Mouse (Mus musculus) WW6 (cell line): ENCODE measurements around the gene Lap3.

Source experiments
- DNase-seq: peaks from one replicate; pipeline ENCODE4 v3.0.0-alpha.2; 2013; ENCODE audit warnings: low read depth, low spot score

Lap3 gene

DNA sequence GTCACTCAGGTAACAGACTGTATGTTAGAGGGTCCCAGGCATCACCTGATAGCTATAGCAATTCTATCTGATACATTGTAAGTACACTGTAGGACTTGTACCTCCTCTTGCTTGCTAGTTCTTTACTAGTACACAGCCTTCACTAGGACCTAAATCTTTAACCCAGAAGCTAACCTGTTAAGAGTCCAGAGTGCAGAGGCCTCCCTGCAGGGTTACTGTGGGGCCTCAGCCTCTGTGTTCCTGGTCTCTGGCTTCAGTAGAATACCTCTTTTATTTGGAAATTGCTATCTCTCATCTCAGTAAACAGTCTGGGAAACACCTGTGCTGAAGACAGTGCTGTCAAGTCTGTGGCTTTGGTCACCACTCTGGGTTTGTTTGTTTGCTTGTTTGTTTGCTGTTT, 2.9 kb downstream of the Lap3 start:
- no peak for DNase-seq

DNA sequence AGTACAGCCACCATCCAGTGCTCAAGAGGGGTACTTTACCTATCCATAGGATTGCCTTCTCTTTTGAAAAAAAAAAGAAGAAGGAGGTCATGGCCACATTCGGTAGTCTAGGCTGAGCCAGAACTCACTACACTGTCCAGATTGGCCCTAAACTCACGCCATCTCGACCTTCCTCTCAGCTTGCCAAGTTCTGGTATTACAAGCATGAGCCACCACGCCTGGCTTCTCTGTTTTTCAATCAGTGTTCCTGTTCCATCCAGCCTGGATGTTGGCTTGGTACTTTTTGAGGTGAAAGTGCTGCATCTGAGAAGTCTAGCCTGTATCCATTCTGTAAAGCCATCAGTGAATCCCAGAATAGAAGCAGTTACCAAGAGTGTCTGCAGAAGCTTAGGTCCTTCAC, 3.3 kb downstream of the Lap3 start:
- DNase-seq = no peak

- DNase-seq = no peak
Measured at GRCm38 (mm10) chr5:45496930-45497550, 3.9 kb downstream of the Lap3 start.

DNA sequence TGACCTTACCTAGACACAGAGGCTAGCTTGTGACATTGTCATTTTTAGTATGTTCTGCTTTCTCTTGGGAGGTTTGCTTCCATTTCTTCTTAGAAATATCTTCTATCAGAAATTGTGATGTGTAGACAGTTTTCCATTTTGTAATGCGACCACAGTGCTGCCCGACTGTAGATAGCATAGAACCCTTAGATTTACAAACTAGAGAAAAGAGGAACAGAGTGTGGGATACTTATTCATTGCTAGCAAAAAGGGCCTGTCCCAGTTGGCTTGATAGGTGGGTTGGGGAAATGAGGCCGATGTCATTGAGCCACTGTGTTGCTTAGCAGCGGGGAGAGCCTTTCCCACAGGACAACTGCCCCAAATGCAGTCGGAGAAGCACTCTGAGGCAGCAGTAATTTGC, 4.4 kb downstream of the Lap3 start:
- no peak for DNase-seq

- no peak for DNase-seq
Measured at GRCm38 (mm10) chr5:45510071-45510470, 16.9 kb downstream of the Lap3 start.

GRCm38 (mm10) chr5:45512908-45513307, 19.7 kb downstream of the Lap3 start:
- no peak for DNase-seq

- no peak for DNase-seq
Measured at GRCm38 (mm10) chr5:45513511-45513910, 20.3 kb downstream of the Lap3 start.

DNA sequence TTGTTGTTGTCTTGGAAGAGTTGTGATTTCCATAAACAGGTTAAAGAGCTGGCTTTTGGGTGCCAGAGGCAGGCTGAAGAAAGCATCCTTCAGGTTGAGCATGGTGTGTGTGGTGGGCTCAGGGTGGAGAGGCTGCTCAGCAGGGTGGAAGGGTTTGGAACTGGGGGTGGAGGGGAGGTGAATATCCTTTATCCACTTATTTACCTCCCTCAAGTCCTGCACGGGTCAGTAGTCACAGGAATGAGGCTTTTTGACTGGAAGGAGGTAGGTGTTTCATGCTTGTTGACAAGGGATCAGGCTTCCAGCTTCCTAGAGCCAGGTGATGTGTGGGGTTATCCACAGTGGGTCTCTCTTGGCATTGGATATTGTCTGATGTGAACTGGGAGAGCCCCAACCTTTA, 21.4 kb downstream of the Lap3 start:
- no peak for DNase-seq

GRCm38 (mm10) chr5:45515151-45515743, 22.1 kb downstream of the Lap3 start:
- DNase-seq = no peak

DNA sequence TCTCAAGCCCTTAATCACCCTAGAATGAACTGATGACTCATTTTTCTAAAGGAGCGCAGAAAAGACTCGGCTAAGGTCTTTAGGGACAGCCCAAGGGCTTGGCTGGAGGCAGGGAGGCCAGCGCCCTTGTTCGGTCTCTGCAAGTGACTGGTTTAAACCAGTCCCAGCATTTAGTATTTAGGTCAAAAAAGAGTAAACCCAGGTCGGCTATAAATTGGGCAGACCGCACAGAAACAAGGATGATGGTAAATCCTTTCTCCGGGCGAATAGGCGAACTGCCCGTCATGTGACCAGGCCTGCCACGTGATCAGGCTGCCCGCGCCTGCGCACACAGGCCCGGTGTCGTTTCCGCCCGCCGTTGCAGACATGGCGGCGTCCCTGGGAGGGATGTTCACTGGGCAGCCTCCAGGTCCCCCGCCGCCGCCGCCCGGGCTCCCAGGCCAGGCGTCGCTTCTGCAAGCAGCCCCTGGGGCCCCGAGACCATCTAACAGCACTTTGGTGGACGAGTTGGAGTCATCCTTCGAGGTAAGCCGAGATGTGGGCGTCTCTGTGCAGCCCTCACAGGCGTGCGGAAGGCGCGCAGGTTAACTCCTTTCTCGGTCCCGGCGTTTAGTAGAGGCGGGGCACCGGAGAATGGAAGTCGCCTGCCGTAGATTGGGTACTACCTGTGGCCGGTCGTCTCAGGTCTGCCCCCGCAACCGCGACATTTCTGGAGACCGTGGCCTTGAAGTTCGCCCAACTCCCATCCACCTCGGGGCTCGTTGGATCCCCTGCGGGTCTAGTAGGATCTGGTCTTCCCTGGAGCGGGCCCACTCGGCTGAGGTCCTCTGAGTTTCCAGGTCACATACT, 27.0 kb downstream of the Lap3 start, which contains the start of gene Med28:
TSS of gene Med28 (plus strand) at position 270 of the 849 bp plus-strand sequence.
- peak; percentile 70 for DNase-seq

DNA sequence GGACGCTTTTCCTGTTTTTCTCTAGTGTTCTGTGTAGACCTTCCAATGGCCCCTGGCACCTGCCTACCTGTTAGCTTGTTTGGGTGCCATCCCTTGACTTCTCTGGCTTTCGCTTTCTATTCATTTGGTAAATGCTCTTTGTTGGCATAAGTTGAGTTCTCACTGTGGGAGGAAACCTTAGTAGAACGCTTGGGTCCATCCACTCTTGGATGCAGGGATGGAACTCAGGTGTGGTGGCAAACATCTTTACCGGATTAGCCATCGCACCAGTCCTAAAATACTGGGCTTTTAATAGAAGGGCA, 27.6 kb downstream of the Lap3 start:
- DNase-seq = no peak

DNA sequence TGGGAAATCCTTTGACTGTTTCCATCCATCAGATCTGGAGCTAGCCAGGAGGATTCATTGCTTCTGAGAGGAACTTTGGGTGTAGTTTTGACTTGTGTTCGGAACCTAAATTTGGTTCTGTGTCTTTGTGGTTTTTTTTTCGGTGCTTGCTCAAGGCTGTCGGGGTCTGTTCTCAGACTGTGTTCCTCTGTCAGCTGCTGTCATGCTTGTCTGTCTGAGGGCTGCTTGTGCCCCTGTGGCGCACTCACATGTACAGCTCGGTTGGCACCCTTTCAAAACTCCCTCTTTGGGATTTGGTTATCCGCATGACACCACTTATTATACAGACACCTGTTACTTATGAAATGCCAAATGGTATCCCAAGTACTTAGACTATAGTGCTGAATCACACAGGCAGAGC, 28.4 kb downstream of the Lap3 start:
- no peak for DNase-seq

DNA sequence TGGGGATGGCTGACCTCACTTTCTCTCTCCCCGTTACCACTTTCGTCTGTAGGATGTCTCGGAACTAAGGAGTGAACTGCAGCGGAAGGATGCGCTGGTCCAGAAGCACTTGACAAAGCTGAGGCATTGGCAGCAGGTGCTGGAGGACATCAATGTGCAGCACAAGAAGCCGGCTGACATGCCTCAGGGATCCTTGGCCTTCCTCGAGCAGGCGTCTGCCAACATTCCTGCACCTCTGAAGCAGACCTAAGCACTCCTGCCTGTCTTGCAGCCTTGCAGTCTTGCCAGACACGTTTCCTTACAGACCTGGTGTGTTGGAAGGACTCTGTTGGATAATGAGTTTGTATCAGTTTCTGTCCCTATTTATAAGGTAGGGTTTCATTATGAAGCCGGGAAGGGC, 31.9 kb downstream of the Lap3 start:
- no peak for DNase-seq

- no peak for DNase-seq
Measured at GRCm38 (mm10) chr5:45526338-45526737, 33.2 kb downstream of the Lap3 start.

GRCm38 (mm10) chr5:45529696-45530095, 36.5 kb downstream of the Lap3 start:
- no peak for DNase-seq

GRCm38 (mm10) chr5:45534319-45535098, 41.3 kb downstream of the Lap3 start:
- peak; percentile 81 for DNase-seq

- no peak for DNase-seq
Measured at GRCm38 (mm10) chr5:45535177-45535576, 42.0 kb downstream of the Lap3 start.

GRCm38 (mm10) chr5:45539502-45539901, 46.3 kb downstream of the Lap3 start:
- DNase-seq = no peak

DNA sequence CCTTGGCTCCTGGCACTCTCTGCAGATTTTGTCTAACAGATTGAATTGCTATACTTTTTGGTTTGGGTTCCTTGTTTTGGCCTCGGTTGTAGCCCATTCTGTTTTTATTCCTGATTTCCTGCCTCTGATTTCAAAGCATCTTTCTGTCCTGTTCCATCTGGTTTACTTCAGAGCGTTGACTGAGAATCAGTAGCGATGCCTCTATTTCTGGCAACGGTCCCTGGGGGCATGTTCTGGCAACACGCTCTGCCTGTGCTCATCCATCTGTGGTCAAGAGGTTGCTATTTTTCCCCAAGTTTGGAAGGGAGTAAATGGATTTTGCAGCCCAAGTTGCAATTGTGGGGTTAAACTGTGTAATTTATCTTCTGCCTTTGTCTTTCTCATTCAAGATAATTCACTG, 50.2 kb downstream of the Lap3 start:
- no peak for DNase-seq

GRCm38 (mm10) chr5:45549586-45549985, 56.4 kb downstream of the Lap3 start:
- no peak for DNase-seq
